Mouse (Mus musculus) heart, embryonic 10.5 days (tissue): Measurements from ENCODE around the gene Syn3. TPM values are rescaled to one million over a fixed set of nuclear protein-coding genes. Genes with fewer than 3 reads are reported as not detected.

Source experiments
- DNase-seq: peaks from one replicate; pipeline ENCODE4 v3.0.0-alpha.2; 2017; ENCODE audit warnings: low spot score
- H3K27ac ChIP-seq: fragments of 300-500 bp; sonication (generic); 2 replicates; pipeline ENCODE4 v1.5.1; 2016; ENCODE audit warnings: mild to moderate bottlenecking
- H3K27me3 ChIP-seq: fragments of 300-500 bp; sonication (generic); 2 replicates; pipeline ENCODE4 v1.6.1; 2016; ENCODE audit warnings: mild to moderate bottlenecking; ENCODE audit not compliant: poor library complexity, insufficient read depth, severe bottlenecking
- H3K36me3 ChIP-seq: fragments of 300-500 bp; sonication (generic); 2 replicates; pipeline ENCODE4 v1.6.1; 2016; ENCODE audit warnings: mild to moderate bottlenecking, moderate library complexity
- H3K4me1 ChIP-seq: fragments of 300-500 bp; sonication (generic); 2 replicates; pipeline ENCODE4 v1.6.1; 2016; ENCODE audit warnings: mild to moderate bottlenecking
- H3K4me3 ChIP-seq: fragments of 300-500 bp; sonication (generic); 2 replicates; pipeline ENCODE4 v1.5.1; 2016; ENCODE audit warnings: mild to moderate bottlenecking, moderate library complexity
- H3K9me3 ChIP-seq: fragments of 300-500 bp; sonication (generic); 2 replicates; pipeline ENCODE4 v1.6.1; 2016; ENCODE audit warnings: mild to moderate bottlenecking, moderate library complexity
- WGBS: fragments of 180-500 bp; shearing (Covaris S2); methylation state at CpG from one replicate; pipeline ENCODE4 v1.1.7; 2016; 5-methylcytosine and 5-hydroxymethylcytosine counted together
- polyA plus RNA-seq: library from polyadenylated mRNA; unstranded; fragments of >200 nt; fragmentation: Nextera tagmentation; extraction: Ambion mirVana; gene quantifications from 2 replicates; pipeline ENCODE4 v1.2.1, GENCODE M21; 2016

Syn3 gene
- polyA plus RNA-seq, 1 experiment from 2014 or later = 1.2 TPM

DNA sequence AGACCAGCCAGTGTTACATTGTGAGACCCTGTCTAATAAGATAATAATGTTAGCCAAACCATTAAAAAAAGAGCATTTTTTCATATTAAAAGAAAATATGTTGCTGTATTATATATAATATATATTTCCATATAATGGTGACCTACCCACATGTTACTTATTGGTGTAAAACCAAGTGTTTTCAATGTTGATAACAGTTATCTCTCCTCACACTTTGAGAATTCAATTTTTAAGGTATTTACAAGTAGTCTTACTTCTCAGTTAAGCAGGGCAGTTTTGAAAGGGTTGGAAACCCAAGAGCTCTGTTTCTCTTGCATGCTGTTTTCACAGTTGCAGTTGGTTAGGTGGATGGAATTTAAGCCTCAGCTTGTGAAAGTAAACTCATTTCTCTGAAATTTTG, 475.5 kb downstream of the Syn3 start:
- H3K4me3 ChIP-seq = peak overlapping the region; percentile 94; the same call in 1 of the 2 replicates
- H3K9me3 ChIP-seq = no peaks in the 10 kb centered on the region
- no peak for DNase-seq
- H3K36me3 ChIP-seq = no peaks in the 10 kb centered on the region
- H3K27me3 ChIP-seq = no peaks in the 10 kb centered on the region
- H3K4me1 ChIP-seq = 0 out of 2 replicates have a peak, but pooled peaks cover 4% of the 10 kb centered on the region
- no peak overlapping the region for H3K27ac ChIP-seq

- no peaks in the 10 kb centered on the region for H3K27me3 ChIP-seq
- DNase-seq = no peak
- H3K9me3 ChIP-seq = no peaks in the 10 kb centered on the region
- H3K4me3 ChIP-seq = peak overlapping the region; percentile 94
- no peaks in the 10 kb centered on the region for H3K36me3 ChIP-seq
- peak overlapping the region; percentile 97 for H3K27ac ChIP-seq
- WGBS = 5% methylated on average over 6 of the region's 6 CpGs
- 0 out of 2 replicates have a peak, but pooled peaks cover 4% of the 10 kb centered on the region for H3K4me1 ChIP-seq
These were observed 476.3 kb downstream of the Syn3 start for GRCm38 (mm10) chr10:86022474-86022816.

DNA sequence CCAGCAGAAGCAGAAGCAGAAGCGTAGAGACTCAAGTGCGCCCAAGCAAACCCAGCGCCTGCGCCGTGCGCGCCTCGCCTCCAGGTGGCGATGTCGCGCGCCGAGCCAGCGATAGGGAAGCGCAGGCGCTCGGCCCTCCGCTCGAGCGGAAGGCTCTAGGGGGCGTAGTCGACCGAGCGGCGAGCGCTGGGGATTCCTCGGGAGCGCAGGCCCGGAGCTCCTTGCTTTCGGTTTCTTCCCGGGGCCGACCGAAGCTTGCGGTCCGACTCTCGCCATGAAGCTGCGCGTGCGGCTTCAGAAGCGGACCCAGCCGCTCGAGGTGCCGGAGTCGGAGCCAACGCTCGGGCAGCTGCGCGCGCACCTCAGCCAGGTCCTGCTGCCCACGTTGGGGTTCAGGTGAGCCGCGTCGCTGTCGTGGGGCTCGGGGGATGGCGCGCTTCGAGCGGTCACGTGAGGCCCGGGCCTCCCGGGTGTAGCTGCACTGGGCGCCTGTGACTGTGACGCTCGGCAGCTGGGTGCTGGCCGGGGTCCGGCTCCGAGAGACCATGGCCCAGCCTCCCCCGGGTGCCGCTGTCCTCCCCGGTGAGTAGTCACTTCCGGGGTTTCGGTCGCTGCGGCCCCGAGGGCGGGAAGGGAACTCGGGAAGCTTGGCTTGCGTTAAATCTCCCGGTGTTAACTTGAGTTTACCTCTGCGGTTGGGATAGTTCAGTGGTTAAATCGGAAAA, 476.8 kb downstream of the Syn3 start, which contains the start of gene Fbxo7:
Gene Fbxo7 (plus strand): TSS at position 224 of the 725 bp plus-strand sequence.
- Histone ChIP-seq H3K9me3 (no peaks in the 10 kb centered on the region), H3K27ac (peak within 1 kb of the TSS; percentile 97), H3K27me3 (no peaks in the 10 kb centered on the region), H3K36me3 (no peaks in the 10 kb centered on the region), H3K4me3 (peak within 1 kb of the TSS; percentile 94), H3K4me1 (0 out of 2 replicates have a peak, but pooled peaks cover 4% of the 10 kb centered on the region)
- peak; percentile 93 for DNase-seq
- under 1% methylated on average over 82 of the region's 82 CpGs for WGBS

DNA sequence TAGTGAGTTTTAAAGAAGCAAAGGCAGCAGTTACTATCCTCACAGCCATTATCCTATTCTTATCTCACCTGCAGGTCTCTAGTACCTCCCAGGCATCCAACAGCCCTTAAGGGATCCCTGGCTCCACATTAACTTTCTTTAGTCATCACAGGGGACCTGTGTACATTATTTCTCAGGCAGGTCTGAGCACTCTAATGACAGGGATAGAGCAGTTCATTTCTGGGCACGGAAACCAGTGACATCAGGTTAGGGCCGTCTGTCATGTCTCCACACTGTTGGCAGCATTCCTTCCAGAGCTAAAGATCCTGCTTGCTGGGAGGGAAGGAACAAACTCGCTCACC, 477.3 kb downstream of the Syn3 start:
- H3K4me3 ChIP-seq = peak overlapping the region; percentile 94
- WGBS = 2% methylated on average over 3 of the region's 3 CpGs
- H3K4me1 ChIP-seq = 0 out of 2 replicates have a peak, but pooled peaks cover 4% of the 10 kb centered on the region
- H3K27ac ChIP-seq = 0 out of 2 replicates have a peak overlapping the region, but pooled peaks have one; percentile 97
- DNase-seq = no peak
- no peaks in the 10 kb centered on the region for H3K9me3 ChIP-seq
- no peaks in the 10 kb centered on the region for H3K36me3 ChIP-seq
- H3K27me3 ChIP-seq = no peaks in the 10 kb centered on the region

- DNase-seq = no peak
- WGBS = 37% methylated on average over 5 of the region's 5 CpGs
- no peak overlapping the region for H3K4me3 ChIP-seq
- 0 out of 2 replicates have a peak, but pooled peaks cover 4% of the 10 kb centered on the region for H3K4me1 ChIP-seq
- no peaks in the 10 kb centered on the region for H3K36me3 ChIP-seq
- H3K9me3 ChIP-seq = no peaks in the 10 kb centered on the region
- no peaks in the 10 kb centered on the region for H3K27me3 ChIP-seq
- no peak overlapping the region for H3K27ac ChIP-seq
These were observed 479.9 kb downstream of the Syn3 start for GRCm38 (mm10) chr10:86018813-86019212.

- Histone ChIP-seq H3K4me1 (0 out of 2 replicates have a peak, but pooled peaks cover 4% of the 10 kb centered on the region), H3K36me3 (no peaks in the 10 kb centered on the region), H3K27me3 (no peaks in the 10 kb centered on the region), H3K9me3 (no peaks in the 10 kb centered on the region), H3K27ac (no peak overlapping the region), H3K4me3 (no peak overlapping the region)
- DNase-seq = peak; percentile 71
- WGBS = 84% methylated on average over 7 of the region's 7 CpGs
These were observed 480.9 kb downstream of the Syn3 start for GRCm38 (mm10) chr10:86017781-86018180.

GRCm38 (mm10) chr10:86011781-86012180, 486.9 kb downstream of the Syn3 start, which contains the start of gene Bpifc:
Bpifc (minus strand) TSS chr10:86011895.
- 91% methylated on average over 2 of the region's 2 CpGs for WGBS
- no peak within 1 kb of the TSS for H3K27ac ChIP-seq
- DNase-seq = no peak
- H3K9me3 ChIP-seq = no peaks in the 10 kb centered on the region
- H3K36me3 ChIP-seq = no peaks in the 10 kb centered on the region
- no peak within 1 kb of the TSS for H3K4me3 ChIP-seq
- no peaks in the 10 kb centered on the region for H3K4me1 ChIP-seq
- no peaks in the 10 kb centered on the region for H3K27me3 ChIP-seq

DNA sequence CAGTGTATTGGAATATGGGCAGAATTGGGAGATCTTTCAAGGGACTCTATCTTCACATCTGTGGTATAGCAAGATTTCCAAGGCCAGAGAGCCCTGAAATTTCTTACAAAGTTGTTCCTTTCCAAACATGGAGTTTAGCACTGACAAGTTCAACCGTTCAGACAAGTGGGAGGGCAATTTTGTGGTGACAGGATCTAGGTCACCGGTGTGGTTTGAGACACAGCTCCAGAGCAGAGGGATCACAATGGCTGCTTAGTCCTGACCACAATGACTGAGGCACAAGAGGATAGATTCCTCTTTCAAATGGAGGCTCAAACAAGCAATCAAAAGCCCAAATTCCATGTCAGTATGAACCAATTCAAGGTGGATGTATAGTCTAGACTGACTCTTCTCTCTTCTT, 487.5 kb downstream of the Syn3 start:
- 79% methylated on average over 2 of the region's 2 CpGs for WGBS
- no peaks in the 10 kb centered on the region for H3K27me3 ChIP-seq
- no peak for DNase-seq
- no peaks in the 10 kb centered on the region for H3K4me1 ChIP-seq
- no peaks in the 10 kb centered on the region for H3K36me3 ChIP-seq
- no peak overlapping the region for H3K4me3 ChIP-seq
- H3K9me3 ChIP-seq = no peaks in the 10 kb centered on the region
- H3K27ac ChIP-seq = no peak overlapping the region

DNA sequence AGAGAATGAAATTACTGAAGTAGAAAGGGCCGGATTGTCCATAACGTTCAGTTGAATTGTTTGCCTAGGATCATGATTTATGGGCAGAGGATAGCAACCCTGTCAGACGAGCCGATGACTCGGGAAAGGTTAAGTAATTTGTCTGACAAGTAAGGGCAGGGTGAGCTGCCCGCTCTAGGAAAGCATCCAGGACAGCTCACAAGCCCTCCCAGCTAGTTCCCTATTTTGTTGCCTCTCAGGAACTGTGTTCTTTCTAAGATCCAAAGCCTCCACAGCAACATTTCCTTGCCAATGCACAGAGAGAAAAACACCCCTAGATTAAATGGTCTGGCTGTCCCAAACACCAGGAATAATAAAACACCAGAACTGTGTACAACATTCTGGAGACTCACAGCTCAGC, 488.1 kb downstream of the Syn3 start:
- Histone ChIP-seq H3K27ac (no peak overlapping the region), H3K36me3 (no peaks in the 10 kb centered on the region), H3K9me3 (no peaks in the 10 kb centered on the region), H3K27me3 (no peaks in the 10 kb centered on the region), H3K4me3 (no peak overlapping the region), H3K4me1 (no peaks in the 10 kb centered on the region)
- 73% methylated on average over 6 of the region's 6 CpGs for WGBS
- no peak for DNase-seq

DNA sequence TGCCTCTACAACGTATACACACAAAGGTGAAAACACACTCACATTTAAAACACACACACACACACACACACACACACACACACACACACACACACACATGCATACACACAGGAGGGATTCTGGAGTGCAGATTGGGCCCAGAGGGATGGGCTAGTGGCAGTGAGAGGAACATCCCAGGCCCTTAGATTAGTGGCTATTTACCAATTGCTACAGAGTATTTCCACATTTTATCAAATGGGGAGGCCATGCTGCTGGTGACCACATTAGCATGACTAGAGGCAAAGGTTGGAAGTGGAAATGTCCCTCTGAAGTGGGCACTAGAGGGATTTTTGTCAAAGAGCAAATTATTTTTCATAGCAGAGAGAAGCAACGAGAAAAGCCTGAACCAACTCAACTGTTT, 489.0 kb downstream of the Syn3 start:
- WGBS = 64% methylated on average over 2 of the region's 2 CpGs
- Histone ChIP-seq H3K4me3 (no peak overlapping the region), H3K36me3 (no peaks in the 10 kb centered on the region), H3K4me1 (no peaks in the 10 kb centered on the region), H3K9me3 (no peaks in the 10 kb centered on the region), H3K27ac (no peak overlapping the region), H3K27me3 (no peaks in the 10 kb centered on the region)
- no peak for DNase-seq

DNA sequence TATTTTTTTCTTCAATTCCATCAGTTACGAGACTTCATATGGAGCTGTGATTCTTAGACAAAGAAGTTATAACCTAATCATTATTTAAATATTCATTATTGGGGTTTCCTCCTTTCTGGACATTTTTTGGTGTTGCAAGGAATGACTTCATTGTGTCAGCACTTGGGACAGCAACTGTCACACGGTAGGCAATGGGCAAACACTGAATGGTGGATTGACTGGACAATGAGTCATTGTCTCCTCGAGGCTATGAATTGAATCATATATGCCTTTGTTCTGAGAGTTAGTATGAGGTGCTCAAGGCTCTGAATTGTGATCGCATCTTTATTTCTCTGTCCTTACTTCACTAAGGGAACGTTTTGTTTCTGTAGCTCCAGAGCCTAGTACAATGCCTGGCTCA, 492.2 kb downstream of the Syn3 start:
- Histone ChIP-seq H3K36me3 (no peaks in the 10 kb centered on the region), H3K4me1 (no peaks in the 10 kb centered on the region), H3K9me3 (no peaks in the 10 kb centered on the region), H3K27me3 (no peaks in the 10 kb centered on the region), H3K4me3 (no peak overlapping the region), H3K27ac (no peak overlapping the region)
- 69% methylated on average over 5 of the region's 5 CpGs for WGBS
- no peak for DNase-seq
